Mouse (Mus musculus): Measurements from ENCODE around the gene Dcaf4. TPM values are rescaled to one million over a fixed set of nuclear protein-coding genes. Genes with fewer than 3 reads are reported as not detected.

The Dcaf4 gene
- polyA plus RNA-seq, 1 experiment: 9.3 TPM

GRCm38 (mm10) chr12:83488211-83488941 is 31.9 kb upstream of the Dcaf4 start:
- Histone ChIP-seq H3K4me3 (ENCODE audit: low read depth, low read length) (peak overlapping the region; percentile 70), H3K27ac (ENCODE audit: insufficient read depth, low read depth, low read length) (peak overlapping the region; percentile 1; the same call in 1 of the 2 replicates), H3K27me3 (ENCODE audit: control insufficient read depth, insufficient read depth, low read length) (no peaks in the 10 kb centered on the region), H3K4me1 (ENCODE audit: control insufficient read depth, insufficient read depth, insufficient read length, low read length) (no peaks in the 10 kb centered on the region), H3K36me3 (ENCODE audit: control insufficient read depth, insufficient read depth, low read length) (no peaks in the 10 kb centered on the region)
- TF ChIP-seq POLR2A (IDR thresholded peaks at IDR 0.05; ENCODE audit: low read depth, low read length) (no peak), CTCF (IDR thresholded peaks at IDR 0.05; ENCODE audit: extremely low read depth, insufficient read length, insufficient replicate concordance, low read depth, low read length) (no peak)
- under 1% methylated on average over 29 of the region's 29 CpGs for WGBS

GRCm38 (mm10) chr12:83489748-83490147 is 30.5 kb upstream of the Dcaf4 start:
- no peak overlapping the region for H3K4me3 ChIP-seq (ENCODE audit: low read depth, low read length)
- no peak overlapping the region for H3K27ac ChIP-seq (ENCODE audit: insufficient read depth, low read depth, low read length)
- 35% methylated on average over 2 of the region's 2 CpGs for WGBS
- no peaks in the 10 kb centered on the region for H3K36me3 ChIP-seq (ENCODE audit: control insufficient read depth, insufficient read depth, low read length)
- TF ChIP-seq CTCF (IDR thresholded peaks at IDR 0.05; ENCODE audit: extremely low read depth, insufficient read length, insufficient replicate concordance, low read depth, low read length) (peak; percentile 25; the same call in 1 of the 2 replicates), POLR2A (IDR thresholded peaks at IDR 0.05; ENCODE audit: low read depth, low read length) (no peak)
- H3K4me1 ChIP-seq (ENCODE audit: control insufficient read depth, insufficient read depth, insufficient read length, low read length): no peaks in the 10 kb centered on the region
- no peaks in the 10 kb centered on the region for H3K27me3 ChIP-seq (ENCODE audit: control insufficient read depth, insufficient read depth, low read length)

GRCm38 (mm10) chr12:83491609-83492008 is 28.7 kb upstream of the Dcaf4 start:
- H3K4me1 ChIP-seq (ENCODE audit: control insufficient read depth, insufficient read depth, insufficient read length, low read length): no peaks in the 10 kb centered on the region
- H3K36me3 ChIP-seq (ENCODE audit: control insufficient read depth, insufficient read depth, low read length): no peaks in the 10 kb centered on the region
- no peak overlapping the region for H3K4me3 ChIP-seq (ENCODE audit: low read depth, low read length)
- TF ChIP-seq POLR2A (IDR thresholded peaks at IDR 0.05; ENCODE audit: low read depth, low read length): no peak
- TF ChIP-seq CTCF (IDR thresholded peaks at IDR 0.05; ENCODE audit: extremely low read depth, insufficient read length, insufficient replicate concordance, low read depth, low read length): no peak
- no peaks in the 10 kb centered on the region for H3K27me3 ChIP-seq (ENCODE audit: control insufficient read depth, insufficient read depth, low read length)
- 53% methylated on average over 1 of the region's 1 CpGs for WGBS
- H3K27ac ChIP-seq (ENCODE audit: insufficient read depth, low read depth, low read length): no peak overlapping the region

- Histone ChIP-seq H3K27ac (ENCODE audit: insufficient read depth, low read depth, low read length) (no peak overlapping the region), H3K4me1 (ENCODE audit: control insufficient read depth, insufficient read depth, insufficient read length, low read length) (no peaks in the 10 kb centered on the region), H3K4me3 (ENCODE audit: low read depth, low read length) (no peak overlapping the region), H3K36me3 (ENCODE audit: control insufficient read depth, insufficient read depth, low read length) (no peaks in the 10 kb centered on the region), H3K27me3 (ENCODE audit: control insufficient read depth, insufficient read depth, low read length) (no peaks in the 10 kb centered on the region)
- 75% methylated on average over 3 of the region's 3 CpGs for WGBS
- TF ChIP-seq POLR2A (IDR thresholded peaks at IDR 0.05; ENCODE audit: low read depth, low read length) (no peak), CTCF (IDR thresholded peaks at IDR 0.05; ENCODE audit: extremely low read depth, insufficient read length, insufficient replicate concordance, low read depth, low read length) (no peak)
Measured at GRCm38 (mm10) chr12:83492808-83493207, 27.5 kb upstream of the Dcaf4 start.

- H3K36me3 ChIP-seq (ENCODE audit: control insufficient read depth, insufficient read depth, low read length): no peaks in the 10 kb centered on the region
- no peak overlapping the region for H3K27ac ChIP-seq (ENCODE audit: insufficient read depth, low read depth, low read length)
- TF ChIP-seq POLR2A (IDR thresholded peaks at IDR 0.05; ENCODE audit: low read depth, low read length): no peak
- H3K27me3 ChIP-seq (ENCODE audit: control insufficient read depth, insufficient read depth, low read length): no peaks in the 10 kb centered on the region
- WGBS: 85% methylated on average over 9 of the region's 9 CpGs
- H3K4me1 ChIP-seq (ENCODE audit: control insufficient read depth, insufficient read depth, insufficient read length, low read length): no peaks in the 10 kb centered on the region
- no peak overlapping the region for H3K4me3 ChIP-seq (ENCODE audit: low read depth, low read length)
Measured at GRCm38 (mm10) chr12:83494196-83494595, 26.1 kb upstream of the Dcaf4 start.

GRCm38 (mm10) chr12:83495248-83495960 is 24.9 kb upstream of the Dcaf4 start:
- TF ChIP-seq POLR2A (IDR thresholded peaks at IDR 0.05; ENCODE audit: low read depth, low read length): no peak
- no peaks in the 10 kb centered on the region for H3K36me3 ChIP-seq (ENCODE audit: control insufficient read depth, insufficient read depth, low read length)

GRCm38 (mm10) chr12:83495961-83496282 is 24.3 kb upstream of the Dcaf4 start:
- WGBS: 53% methylated on average over 9 of the region's 9 CpGs
- H3K36me3 ChIP-seq (ENCODE audit: control insufficient read depth, insufficient read depth, low read length): no peaks in the 10 kb centered on the region
- no peak for TF ChIP-seq CTCF (IDR thresholded peaks at IDR 0.05; ENCODE audit: extremely low read depth, insufficient read length, insufficient replicate concordance, low read depth, low read length)

More at GRCm38 (mm10) chr12:83495248-83495960, 24.9 kb upstream of the Dcaf4 start:
- Histone ChIP-seq H3K4me3 (ENCODE audit: low read depth, low read length) (no peak overlapping the region), H3K4me1 (ENCODE audit: control insufficient read depth, insufficient read depth, insufficient read length, low read length) (no peaks in the 10 kb centered on the region), H3K27ac (ENCODE audit: insufficient read depth, low read depth, low read length) (no peak overlapping the region), H3K27me3 (ENCODE audit: control insufficient read depth, insufficient read depth, low read length) (no peaks in the 10 kb centered on the region)
- WGBS: 67% methylated on average over 4 of the region's 4 CpGs

More at GRCm38 (mm10) chr12:83495961-83496282, 24.3 kb upstream of the Dcaf4 start:
- Histone ChIP-seq H3K27me3 (ENCODE audit: control insufficient read depth, insufficient read depth, low read length) (no peaks in the 10 kb centered on the region), H3K27ac (ENCODE audit: insufficient read depth, low read depth, low read length) (no peak overlapping the region), H3K4me3 (ENCODE audit: low read depth, low read length) (no peak overlapping the region), H3K4me1 (ENCODE audit: control insufficient read depth, insufficient read depth, insufficient read length, low read length) (no peaks in the 10 kb centered on the region)
